Mouse (Mus musculus) adrenal gland, postnatal 10 days (tissue): ENCODE measurements at regions not wholly inside any gene's neighbourhood (a gene's known extent, or its start where the extent isn't known, plus 50 kb on each side); places are given as distances from the start of the nearest gene placed in this dataset. TPM values are rescaled to one million over a fixed set of nuclear protein-coding genes. Genes with fewer than 3 reads are reported as not detected.

Experiments
- DNase-seq: peaks from one replicate; pipeline ENCODE4 v3.0.0; 2021; ENCODE audit warnings: mixed read lengths
- microRNA-seq: library from miRNA; unstranded; fragments of <30 nt; microRNA quantifications from one replicate; pipeline ENCODE4 v1.2.0, GENCODE M21; 2021

- no peak for DNase-seq
Observed at GRCm38 (mm10) chr3:151366707-151367306, 70.9 kb upstream of the Adgrl4 start.

DNA sequence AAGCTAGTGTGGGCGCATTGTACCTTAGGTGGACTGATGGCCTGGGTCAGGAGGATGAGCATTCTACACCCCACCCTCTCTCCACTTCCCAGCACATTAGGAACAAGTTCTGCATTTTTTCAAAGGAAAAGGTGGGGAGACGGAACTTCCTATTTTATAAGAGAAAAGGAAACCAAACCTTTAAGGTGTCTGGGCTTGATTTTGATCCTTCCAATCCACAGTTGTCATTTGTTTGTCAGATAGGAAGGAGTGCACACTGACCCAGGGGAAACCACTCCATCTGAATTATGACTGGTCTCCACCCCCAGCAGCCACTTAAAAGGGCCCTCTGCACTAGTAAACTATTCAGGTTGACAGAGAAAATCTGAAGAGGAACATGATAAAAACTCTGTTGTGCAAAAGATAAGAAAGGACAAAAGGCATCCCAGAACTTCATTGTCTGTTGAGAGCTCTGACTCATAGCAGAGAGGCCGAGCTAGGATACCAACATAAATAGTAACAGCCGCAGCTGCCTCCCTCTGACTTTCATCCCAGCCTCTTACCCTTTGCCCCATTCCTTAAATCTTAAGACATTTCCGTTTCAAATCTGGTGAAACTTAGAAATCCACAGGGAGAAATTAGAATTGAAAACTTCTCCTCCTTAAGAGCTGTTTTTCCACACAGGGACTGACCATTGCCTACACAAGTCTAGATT is 54.2 kb upstream of the Adgrl4 start:
- DNase-seq, result no peak

DNA sequence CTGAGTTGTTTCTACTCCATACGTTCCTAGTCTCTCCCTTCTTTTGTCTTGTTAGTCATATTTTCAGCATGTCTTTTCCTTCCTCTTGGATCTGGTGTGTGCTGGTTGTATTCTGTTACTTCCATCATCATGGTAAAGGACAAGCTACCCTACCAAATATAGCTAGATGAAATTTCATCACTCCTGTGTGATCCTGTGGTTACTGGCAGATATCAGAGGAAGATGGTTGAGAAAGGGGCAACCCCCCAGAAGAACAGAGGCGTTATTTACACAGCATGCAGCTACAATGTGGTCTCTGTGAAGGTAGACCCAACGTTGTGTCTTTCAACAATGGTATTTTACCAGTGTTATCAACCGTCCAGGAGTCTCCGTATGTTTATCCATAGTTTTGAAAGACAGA is 52.8 kb upstream of the Adgrl4 start:
- DNase-seq, result no peak

- DNase-seq, result no peak
Observed at GRCm38 (mm10) chr3:151386103-151386502, 51.6 kb upstream of the Adgrl4 start.

Small RNA genes in the stretch of these regions (microRNA-seq; reads per million reads assigned to microRNA genes)
- gene Mir3963, result not detected
